Mouse (Mus musculus): ENCODE results near the gene Tm7sf2.

GRCm38 (mm10) chr19:6076564-6077393 lies 8.6 kb upstream of the Tm7sf2 start, which contains the start of gene Vps51:
- no peak for TF ChIP-seq ZC3H11A (IDR thresholded peaks at IDR 0.05; ENCODE audit: borderline replicate concordance, low read depth, low read length)
- TF ChIP-seq MAFK (IDR thresholded peaks at IDR 0.05; ENCODE audit: insufficient read depth, low read depth, low read length), result no peak
- peak; percentile 53; the same call in 1 of the 2 replicates for TF ChIP-seq ZNF384 (IDR thresholded peaks at IDR 0.05; ENCODE audit: low read depth, low read length)
- peak; percentile 87 for TF ChIP-seq CHD2 (IDR thresholded peaks at IDR 0.05; ENCODE audit: low read depth, low read length)

Data from ES-E14 (cell line).